Mouse (Mus musculus) lung, embryonic 16.5 days (tissue): ENCODE measurements around the gene Fgfr2. TPM values are rescaled to one million over a fixed set of nuclear protein-coding genes. Genes with fewer than 3 reads are reported as not detected.

Source experiments
- ATAC-seq: fragments of 200-750 bp; cut with Nextera tagmentation; 2 replicates; pipeline ENCODE4 v1.8.0; 2017; ENCODE audit warnings: low read depth, mild to moderate bottlenecking, moderate library complexity
- H3K27ac ChIP-seq: fragments of 300-500 bp; sonication (generic); 2 replicates; pipeline ENCODE4 v1.5.1; 2014; ENCODE audit warnings: mild to moderate bottlenecking, control low read depth, low read length
- H3K27me3 ChIP-seq: fragments of 300-500 bp; sonication (generic); 2 replicates; pipeline ENCODE4 v1.6.1; 2014; ENCODE audit warnings: low read depth, low read length, mixed read lengths; ENCODE audit not compliant: control insufficient read depth, insufficient read depth
- H3K36me3 ChIP-seq: fragments of 300-500 bp; sonication (generic); 2 replicates; pipeline ENCODE4 v1.6.1; 2014; ENCODE audit warnings: low read length; ENCODE audit not compliant: control insufficient read depth, insufficient read depth
- H3K4me1 ChIP-seq: fragments of 300-500 bp; sonication (generic); replicated peaks from 2 replicates; pipeline ENCODE4 v1.6.1; 2014; ENCODE audit warnings: low read length, mixed read lengths; ENCODE audit not compliant: control insufficient read depth, insufficient read depth
- H3K4me2 ChIP-seq: fragments of 300-500 bp; sonication (generic); 2 replicates; pipeline ENCODE4 v1.6.1; 2014; ENCODE audit warnings: low read depth, low read length, control low read depth
- H3K4me3 ChIP-seq: fragments of 300-500 bp; sonication (generic); 2 replicates; pipeline ENCODE4 v1.5.1; 2014; ENCODE audit warnings: mild to moderate bottlenecking, low read length, control low read depth
- H3K9ac ChIP-seq: fragments of 300-500 bp; sonication (generic); 2 replicates; pipeline ENCODE4 v1.6.1; 2014; ENCODE audit warnings: low read length, control low read depth
- H3K9me3 ChIP-seq: fragments of 300-500 bp; sonication (generic); 2 replicates; pipeline ENCODE4 v1.6.1; 2016; ENCODE audit warnings: low read length; ENCODE audit not compliant: control insufficient read depth
- WGBS: fragments of 180-500 bp; shearing (Covaris S2); extraction: QIAGEN DNeasy Blood & Tissue Kit; methylation state at CpG from one replicate; pipeline ENCODE4 v1.1.7; 2014; 5-methylcytosine and 5-hydroxymethylcytosine counted together
- polyA plus RNA-seq: library from polyadenylated mRNA; unstranded; fragments of >200 nt; fragmentation: Nextera tagmentation; extraction: Ambion mirVana; gene quantifications from 2 replicates; pipeline ENCODE4 v1.2.1, GENCODE M21; 2015

The Fgfr2 gene
- polyA plus RNA-seq, 1 experiment from 2014 or later, result 175 TPM

DNA sequence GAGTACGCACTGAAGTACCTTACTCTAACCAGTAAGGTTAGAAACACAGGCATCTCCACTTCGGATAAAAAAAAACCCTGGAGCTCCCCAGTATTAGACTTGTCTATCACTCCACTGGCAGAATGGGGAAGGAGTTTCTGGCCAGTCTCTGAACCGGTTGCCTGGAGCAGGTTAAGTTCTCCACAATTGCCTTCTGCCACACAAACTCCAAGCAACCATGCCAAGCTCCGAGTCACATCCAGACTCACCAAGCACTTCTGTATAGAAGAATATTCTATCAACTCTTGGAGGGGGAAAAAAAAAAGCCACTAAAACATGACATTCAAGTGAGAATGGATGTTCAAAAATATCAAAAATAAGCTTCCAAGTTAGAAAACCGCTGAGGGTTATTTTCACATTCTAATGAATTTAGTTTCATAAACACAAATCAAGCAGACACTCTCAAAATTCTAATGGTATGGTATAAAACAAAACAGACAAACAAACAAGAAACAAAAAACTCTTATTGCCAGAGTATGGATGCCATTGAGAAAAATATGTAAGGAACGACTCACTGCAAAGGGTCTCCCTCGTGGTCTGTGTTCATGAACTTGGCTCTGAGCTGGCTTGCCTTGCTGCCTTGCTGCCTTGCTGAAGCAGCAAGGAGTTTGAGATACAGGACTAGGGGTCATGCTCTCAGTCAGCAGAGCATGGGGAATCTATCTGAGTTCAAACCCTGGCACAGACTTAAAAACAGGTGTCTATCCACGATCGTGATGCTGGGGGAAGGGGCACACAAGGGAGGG is 28.2 kb downstream of the Fgfr2 start:
- ATAC-seq, result no peak
- Histone ChIP-seq H3K4me2 (no peak overlapping the region), H3K27me3 (no peaks in the 10 kb centered on the region), H3K4me3 (no peak overlapping the region), H3K4me1 (peaks cover 23% of the 10 kb centered on the region), H3K9me3 (no peaks in the 10 kb centered on the region), H3K27ac (no peak overlapping the region), H3K36me3 (no peaks in the 10 kb centered on the region), H3K9ac (no peak overlapping the region)
- WGBS, result 78% methylated on average over 9 of the region's 9 CpGs

DNA sequence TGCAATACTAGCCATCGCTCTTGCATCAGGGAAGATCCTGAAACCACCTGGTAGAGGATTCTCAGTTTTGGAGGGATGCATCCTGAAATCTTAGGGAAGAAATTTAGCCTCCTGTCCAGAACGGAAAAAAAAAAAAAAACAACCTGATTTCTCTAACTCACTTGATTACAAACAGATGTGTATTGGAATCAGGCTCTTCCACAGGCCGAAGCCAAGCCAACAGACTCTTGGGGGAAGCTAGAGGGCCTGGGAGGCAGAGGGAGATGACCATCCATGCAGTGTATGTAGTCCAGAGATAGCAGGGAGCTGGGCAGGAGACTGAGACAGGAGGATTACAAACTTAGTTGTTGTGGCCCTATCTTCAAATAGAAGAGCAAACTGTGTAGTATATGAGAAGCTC is 29.0 kb downstream of the Fgfr2 start:
- WGBS, result 80% methylated on average over 3 of the region's 3 CpGs
- H3K9ac ChIP-seq, result no peak overlapping the region
- ATAC-seq, result no peak
- H3K27me3 ChIP-seq, result no peaks in the 10 kb centered on the region
- H3K4me1 ChIP-seq, result peaks cover 23% of the 10 kb centered on the region
- H3K4me2 ChIP-seq, result no peak overlapping the region
- no peak overlapping the region for H3K27ac ChIP-seq
- no peaks in the 10 kb centered on the region for H3K9me3 ChIP-seq
- H3K4me3 ChIP-seq, result no peak overlapping the region
- no peaks in the 10 kb centered on the region for H3K36me3 ChIP-seq

DNA sequence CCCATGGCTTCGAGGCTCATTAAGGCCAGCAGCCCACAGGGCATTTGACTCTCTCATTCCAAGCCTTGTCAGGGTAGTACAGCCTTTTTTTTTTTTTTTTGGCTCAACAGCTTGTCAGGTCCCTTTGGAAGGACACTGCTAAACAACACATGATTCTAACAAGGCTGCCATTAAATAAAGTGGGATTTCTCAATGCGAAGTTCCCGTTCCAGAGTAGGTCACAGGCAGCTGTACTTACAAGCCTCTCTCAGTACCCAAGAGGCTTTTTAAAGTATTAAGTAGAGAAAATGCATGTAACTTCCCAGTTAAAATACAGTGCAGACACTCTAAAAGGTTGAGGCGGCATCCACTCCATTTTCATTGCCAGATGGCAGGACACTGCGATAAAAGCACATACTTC is 29.4 kb downstream of the Fgfr2 start:
- Histone ChIP-seq H3K27ac (no peak overlapping the region), H3K9me3 (no peaks in the 10 kb centered on the region), H3K27me3 (no peaks in the 10 kb centered on the region), H3K4me1 (peaks cover 25% of the 10 kb centered on the region), H3K9ac (no peak overlapping the region), H3K36me3 (no peaks in the 10 kb centered on the region), H3K4me3 (no peak overlapping the region), H3K4me2 (no peak overlapping the region)
- 88% methylated on average over 5 of the region's 5 CpGs for WGBS
- no peak for ATAC-seq

DNA sequence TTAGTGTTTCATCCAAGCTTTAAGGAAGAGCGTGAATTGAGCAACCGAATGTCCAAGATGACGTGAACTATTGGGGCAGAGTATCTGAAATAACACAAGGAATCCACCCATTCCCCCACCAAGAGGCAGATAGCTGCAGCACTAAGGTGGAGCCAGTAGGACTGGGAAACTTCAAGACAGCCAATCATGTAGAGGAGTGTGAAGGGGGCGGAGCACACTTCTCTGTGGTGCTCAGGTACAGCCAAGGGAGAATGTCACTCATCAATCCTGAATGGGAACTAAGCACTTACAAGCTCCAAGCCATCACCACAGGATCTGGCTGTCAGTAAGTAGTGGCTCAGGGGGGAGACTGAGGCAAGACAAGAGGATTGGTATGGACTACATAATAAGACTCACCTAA is 32.5 kb downstream of the Fgfr2 start:
- Histone ChIP-seq H3K27ac (no peak overlapping the region), H3K4me2 (no peak overlapping the region), H3K27me3 (no peaks in the 10 kb centered on the region), H3K4me3 (no peak overlapping the region), H3K9me3 (no peaks in the 10 kb centered on the region), H3K4me1 (peaks cover 29% of the 10 kb centered on the region), H3K9ac (no peak overlapping the region), H3K36me3 (no peaks in the 10 kb centered on the region)
- 82% methylated on average over 4 of the region's 4 CpGs for WGBS
- ATAC-seq, result no peak

DNA sequence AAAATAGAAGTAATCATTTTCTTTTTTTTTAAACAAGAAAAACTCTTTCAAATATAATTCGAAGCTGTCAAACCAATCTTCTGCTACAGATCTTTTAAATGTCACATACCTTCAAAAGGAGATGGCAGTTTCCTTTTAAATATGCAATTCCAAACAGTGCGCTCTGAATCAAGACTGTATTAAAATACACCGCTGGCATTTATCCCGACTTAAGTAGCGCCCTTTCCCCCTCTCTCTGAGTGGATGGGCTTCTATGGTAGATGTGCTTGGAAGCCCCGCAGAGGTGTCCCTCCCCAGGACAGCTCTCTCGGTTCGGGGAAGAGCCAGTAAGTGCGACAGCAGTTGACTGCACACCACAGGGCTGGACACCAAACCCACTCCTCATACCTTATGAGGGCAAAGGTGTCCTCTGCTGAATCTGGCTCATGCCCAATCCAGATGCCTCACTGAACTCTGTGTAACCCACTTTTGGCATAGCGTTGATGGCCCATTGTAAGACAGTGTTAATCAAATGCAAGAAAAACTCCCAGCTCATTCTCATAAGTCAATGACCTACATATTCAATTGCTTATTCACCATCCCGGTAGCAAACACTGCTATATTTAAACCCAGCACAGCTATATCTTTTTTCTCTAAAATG is 33.4 kb downstream of the Fgfr2 start:
- Histone ChIP-seq H3K27ac (peak overlapping the region; percentile 47; the same call in 1 of the 2 replicates), H3K4me1 (peaks cover 29% of the 10 kb centered on the region), H3K9ac (no peak overlapping the region), H3K27me3 (no peaks in the 10 kb centered on the region), H3K4me2 (no peak overlapping the region), H3K4me3 (no peak overlapping the region), H3K9me3 (no peaks in the 10 kb centered on the region), H3K36me3 (no peaks in the 10 kb centered on the region; the same call in 1 of the 2 replicates)
- WGBS, result 69% methylated on average over 11 of the region's 11 CpGs
- ATAC-seq, result no peak

DNA sequence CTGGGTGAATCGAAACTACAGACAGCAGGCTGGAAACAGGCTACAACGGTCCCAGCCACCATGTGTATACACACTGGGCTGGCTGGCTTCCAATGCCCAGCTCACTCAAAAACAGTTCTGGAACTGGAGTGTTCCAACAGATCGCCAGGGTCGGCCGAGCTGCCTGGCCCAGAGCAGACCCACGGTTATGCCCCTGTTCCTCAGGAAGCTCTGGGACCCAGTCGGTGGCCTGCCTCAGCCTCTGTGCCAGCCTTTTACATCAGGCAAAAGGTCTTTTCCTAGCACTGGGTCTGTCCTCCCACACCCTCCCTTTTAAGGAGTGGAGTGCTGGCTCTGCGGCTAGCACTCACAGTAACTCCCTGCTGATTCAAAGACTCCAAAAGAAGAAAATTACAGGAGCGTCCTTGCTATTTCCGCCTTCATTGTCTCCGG is 34.3 kb downstream of the Fgfr2 start:
- peak overlapping the region; percentile 19; the same call in 1 of the 2 replicates for H3K4me3 ChIP-seq
- no peaks in the 10 kb centered on the region; the same call in 1 of the 2 replicates for H3K36me3 ChIP-seq
- peak overlapping the region; percentile 45 for H3K4me2 ChIP-seq
- no peaks in the 10 kb centered on the region for H3K9me3 ChIP-seq
- peaks cover 31% of the 10 kb centered on the region for H3K4me1 ChIP-seq
- H3K27ac ChIP-seq, result peak overlapping the region; percentile 84
- peak overlapping the region; percentile 50; the same call in 1 of the 2 replicates for H3K9ac ChIP-seq
- ATAC-seq, result peak; percentile 89
- 19% methylated on average over 11 of the region's 11 CpGs for WGBS
- no peaks in the 10 kb centered on the region for H3K27me3 ChIP-seq

DNA sequence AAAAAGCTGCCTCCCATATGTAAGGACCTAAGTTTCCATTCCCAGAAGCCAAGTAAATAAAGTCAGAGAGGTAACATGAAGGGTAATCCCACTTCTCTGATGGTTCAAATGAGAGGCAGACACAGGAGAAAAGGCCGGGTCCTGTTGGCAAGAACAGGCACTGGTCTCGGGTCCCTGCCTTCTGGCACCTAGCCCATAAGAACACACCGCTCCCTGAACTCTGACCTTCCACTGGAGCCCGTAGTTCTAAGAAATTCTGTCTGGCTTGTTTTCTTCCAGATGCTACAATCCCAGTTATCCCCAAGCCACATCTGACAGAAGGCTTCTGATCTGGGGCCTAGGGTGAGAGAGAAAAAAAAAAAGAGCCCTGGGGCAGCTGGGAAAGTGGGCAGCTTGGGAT is 34.7 kb downstream of the Fgfr2 start:
- WGBS, result 36% methylated on average over 4 of the region's 4 CpGs
- ATAC-seq, result no peak
- Histone ChIP-seq H3K4me3 (peak overlapping the region; percentile 5; the same call in 1 of the 2 replicates), H3K27me3 (no peaks in the 10 kb centered on the region), H3K9ac (0 out of 2 replicates have a peak overlapping the region, but pooled peaks have one; percentile 25), H3K4me2 (peak overlapping the region; percentile 45), H3K36me3 (no peaks in the 10 kb centered on the region; the same call in 1 of the 2 replicates), H3K9me3 (no peaks in the 10 kb centered on the region), H3K27ac (peak overlapping the region; percentile 84), H3K4me1 (peaks cover 32% of the 10 kb centered on the region)

DNA sequence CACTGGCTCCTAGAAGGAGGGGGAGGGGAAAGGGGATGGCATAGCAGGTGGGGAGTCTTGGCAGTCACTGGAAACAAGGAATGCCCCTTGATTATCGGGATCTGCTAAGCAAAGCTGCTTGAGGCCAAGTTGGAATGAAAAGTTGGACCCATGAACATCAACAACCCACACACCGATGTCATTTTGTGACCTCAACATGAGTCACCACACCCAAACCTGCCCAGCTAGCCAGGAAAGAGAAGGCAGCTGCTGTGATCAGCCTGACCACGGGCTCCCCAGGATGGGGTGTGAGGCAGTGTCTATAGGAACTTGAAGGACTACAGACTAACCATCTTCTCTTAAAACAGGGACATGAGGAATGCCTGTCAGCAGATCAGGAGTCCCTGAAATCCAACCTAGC is 37.7 kb downstream of the Fgfr2 start:
- no peaks in the 10 kb centered on the region for H3K27me3 ChIP-seq
- H3K4me1 ChIP-seq, result peaks cover 29% of the 10 kb centered on the region
- H3K9me3 ChIP-seq, result no peaks in the 10 kb centered on the region
- H3K36me3 ChIP-seq, result peaks cover 4% of the 10 kb centered on the region
- WGBS, result 87% methylated on average over 3 of the region's 3 CpGs
- H3K4me3 ChIP-seq, result no peak overlapping the region
- H3K27ac ChIP-seq, result no peak overlapping the region
- no peak overlapping the region for H3K9ac ChIP-seq
- ATAC-seq, result no peak
- H3K4me2 ChIP-seq, result no peak overlapping the region

DNA sequence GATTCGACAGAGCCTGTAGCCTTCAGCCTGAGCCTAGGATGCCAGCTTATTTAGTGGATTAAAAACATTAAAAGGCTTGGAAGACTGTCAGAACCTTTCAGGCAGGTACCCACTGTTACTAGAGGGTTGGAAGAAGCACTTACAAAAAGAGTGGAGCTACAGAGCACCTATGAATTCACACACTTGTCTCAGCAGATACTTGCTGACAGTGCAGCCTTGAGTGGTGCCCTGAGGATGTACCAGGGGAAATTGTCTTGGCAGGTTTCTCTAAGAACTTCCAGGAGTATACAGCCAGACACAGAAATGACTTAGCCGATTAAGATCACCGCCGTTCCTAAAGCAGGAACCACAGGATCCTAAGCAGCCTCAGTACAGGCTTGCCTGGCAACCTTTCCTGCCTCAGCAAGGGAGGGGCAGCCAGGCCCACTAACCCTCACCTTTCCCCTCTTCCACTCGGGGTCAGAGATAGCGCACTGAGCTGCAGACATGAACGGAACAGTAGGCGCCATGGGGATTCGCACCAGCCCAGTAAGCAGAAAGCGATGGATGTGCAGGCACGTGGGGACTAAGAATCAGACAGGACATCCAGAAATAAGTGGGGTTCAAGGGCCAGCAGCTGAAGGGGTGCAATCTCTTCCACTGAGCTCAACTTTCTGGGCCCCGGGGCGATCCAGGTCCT is 39.1 kb downstream of the Fgfr2 start:
- Histone ChIP-seq H3K27me3 (no peaks in the 10 kb centered on the region), H3K9ac (no peak overlapping the region), H3K9me3 (no peaks in the 10 kb centered on the region), H3K4me1 (peaks cover 16% of the 10 kb centered on the region), H3K4me3 (no peak overlapping the region), H3K27ac (no peak overlapping the region), H3K4me2 (no peak overlapping the region), H3K36me3 (peaks cover 4% of the 10 kb centered on the region)
- 78% methylated on average over 13 of the region's 13 CpGs for WGBS
- no peak for ATAC-seq
